Mouse (Mus musculus) erythroblast, embryonic 14.5 days (primary cell): ENCODE measurements around the gene Fsd1l.

Experiments
- GATA1 ChIP-seq: IDR thresholded peaks from 2 replicates; pipeline ENCODE4 v1.6.1; 2012; ENCODE audit warnings: low read length, inconsistent platforms, mixed read lengths
- TAL1 ChIP-seq: IDR thresholded peaks from 3 replicates; pipeline ENCODE4 v1.6.1; 2012; ENCODE audit warnings: low read length, inconsistent platforms, mixed read lengths

DNA sequence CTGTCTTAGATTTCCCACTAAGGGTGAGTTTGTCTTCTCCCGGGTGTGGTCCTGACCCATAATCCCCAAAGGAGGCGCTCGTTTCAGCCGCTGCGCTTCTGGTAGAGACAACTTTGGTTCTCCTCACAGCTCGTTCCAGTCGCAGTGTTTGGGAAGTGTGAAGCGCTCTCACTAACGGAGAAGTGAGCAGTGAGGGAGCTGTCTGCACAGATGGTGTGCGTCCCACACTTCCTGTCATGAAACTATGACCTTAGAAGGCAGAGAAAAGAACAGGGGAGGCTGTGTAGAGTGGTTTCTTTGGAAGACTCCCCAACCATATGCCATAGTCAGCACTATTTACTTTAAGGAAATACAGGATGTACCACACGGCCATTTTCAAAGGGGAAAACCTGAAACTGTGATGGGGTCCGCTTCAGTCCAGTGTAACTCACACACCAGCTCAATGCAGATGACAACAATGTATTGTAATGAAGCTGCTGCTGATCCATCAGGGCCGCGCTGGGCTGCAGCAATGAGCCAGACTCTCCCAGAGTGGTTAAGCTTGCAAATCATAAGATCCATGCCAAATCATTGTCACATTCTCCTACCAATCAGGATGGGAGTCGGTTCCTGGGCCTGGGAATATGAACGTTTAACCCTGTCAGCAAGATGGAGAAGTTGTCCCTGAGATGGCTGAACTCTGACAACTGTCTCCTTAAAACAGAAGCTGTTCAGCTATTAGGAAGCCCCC, 119.3 kb downstream of the Fsd1l start:
- no peak for TF ChIP-seq GATA1
- TF ChIP-seq TAL1, result no peak
